Mouse (Mus musculus): Measurements from ENCODE around the gene Atf7ip. TPM values are rescaled to one million over a fixed set of nuclear protein-coding genes. Genes with fewer than 3 reads are reported as not detected.

Atf7ip gene
- polyA plus RNA-seq, 1 experiment from 2014 or later: 43.4 TPM

GRCm38 (mm10) chr6:136594541-136594940, 88.6 kb downstream of the Atf7ip start:
- no peak overlapping the region for H3K4me3 ChIP-seq (ENCODE audit: low read depth, low read length)
- no peak overlapping the region for H3K9ac ChIP-seq (ENCODE audit: low read length)
- no peaks in the 10 kb centered on the region for H3K4me1 ChIP-seq (ENCODE audit: control insufficient read depth, insufficient read depth, low read length)
- no peaks in the 10 kb centered on the region for H3K27me3 ChIP-seq (ENCODE audit: control insufficient read depth, insufficient read depth, low read length)
- H3K4me2 ChIP-seq: no peak overlapping the region
- H3K27ac ChIP-seq (ENCODE audit: low read depth, low read length): no peak overlapping the region
- H3K9me3 ChIP-seq (ENCODE audit: control insufficient read depth, low read length): no peaks in the 10 kb centered on the region
- H3K36me3 ChIP-seq (ENCODE audit: control insufficient read depth, insufficient read depth, low read length): peaks cover 16% of the 10 kb centered on the region; the same call in 1 of the 2 replicates
- no peak for ATAC-seq (ENCODE audit: low FRiP score)
- WGBS: 94% methylated on average over 4 of the region's 4 CpGs
- DNase-seq (ENCODE audit: low spot score, missing footprints): no peak

GRCm38 (mm10) chr6:136602601-136603000, 96.6 kb downstream of the Atf7ip start:
- Histone ChIP-seq H3K27me3 (ENCODE audit: control insufficient read depth, insufficient read depth, low read length) (no peaks in the 10 kb centered on the region), H3K4me1 (ENCODE audit: control insufficient read depth, insufficient read depth, low read length) (no peaks in the 10 kb centered on the region), H3K36me3 (ENCODE audit: control insufficient read depth, insufficient read depth, low read length) (peaks cover 37% of the 10 kb centered on the region), H3K9me3 (ENCODE audit: control insufficient read depth, low read length) (no peaks in the 10 kb centered on the region), H3K27ac (ENCODE audit: low read depth, low read length) (no peak overlapping the region), H3K9ac (ENCODE audit: low read length) (no peak overlapping the region), H3K4me2 (no peak overlapping the region), H3K4me3 (ENCODE audit: low read depth, low read length) (no peak overlapping the region)
- DNase-seq (ENCODE audit: low spot score, missing footprints): no peak
- 89% methylated on average over 7 of the region's 7 CpGs for WGBS
- no peak for ATAC-seq (ENCODE audit: low FRiP score)

GRCm38 (mm10) chr6:136611351-136612215, 105.6 kb downstream of the Atf7ip start:
- ATAC-seq (ENCODE audit: low FRiP score) (no peak), DNase-seq (ENCODE audit: low spot score, missing footprints) (no peak)
- Histone ChIP-seq H3K36me3 (ENCODE audit: control insufficient read depth, insufficient read depth, low read length) (peaks cover 5% of the 10 kb centered on the region), H3K9ac (ENCODE audit: low read length) (no peak overlapping the region), H3K27ac (ENCODE audit: low read depth, low read length) (no peak overlapping the region), H3K9me3 (ENCODE audit: control insufficient read depth, low read length) (no peaks in the 10 kb centered on the region), H3K4me3 (ENCODE audit: low read depth, low read length) (no peak overlapping the region), H3K27me3 (ENCODE audit: control insufficient read depth, insufficient read depth, low read length) (no peaks in the 10 kb centered on the region), H3K4me1 (ENCODE audit: control insufficient read depth, insufficient read depth, low read length) (no peaks in the 10 kb centered on the region), H3K4me2 (no peak overlapping the region)
- 96% methylated on average over 17 of the region's 17 CpGs for WGBS

- Histone ChIP-seq H3K27me3 (ENCODE audit: control insufficient read depth, insufficient read depth, low read length) (no peaks in the 10 kb centered on the region), H3K9me3 (ENCODE audit: control insufficient read depth, low read length) (no peaks in the 10 kb centered on the region), H3K9ac (ENCODE audit: low read length) (no peak overlapping the region), H3K4me1 (ENCODE audit: control insufficient read depth, insufficient read depth, low read length) (no peaks in the 10 kb centered on the region), H3K4me3 (ENCODE audit: low read depth, low read length) (no peak overlapping the region), H3K27ac (ENCODE audit: low read depth, low read length) (no peak overlapping the region), H3K4me2 (no peak overlapping the region), H3K36me3 (ENCODE audit: control insufficient read depth, insufficient read depth, low read length) (peaks cover 5% of the 10 kb centered on the region)
- ATAC-seq (ENCODE audit: low FRiP score) (no peak), DNase-seq (ENCODE audit: low spot score, missing footprints) (no peak)
- 94% methylated on average over 3 of the region's 3 CpGs for WGBS
These were observed 106.3 kb downstream of the Atf7ip start for GRCm38 (mm10) chr6:136612312-136612711.

- Histone ChIP-seq H3K27me3 (ENCODE audit: control insufficient read depth, insufficient read depth, low read length) (no peaks in the 10 kb centered on the region), H3K9ac (ENCODE audit: low read length) (no peak overlapping the region), H3K4me3 (ENCODE audit: low read depth, low read length) (no peak overlapping the region), H3K4me2 (no peak overlapping the region), H3K36me3 (ENCODE audit: control insufficient read depth, insufficient read depth, low read length) (peaks cover 2% of the 10 kb centered on the region), H3K9me3 (ENCODE audit: control insufficient read depth, low read length) (no peaks in the 10 kb centered on the region), H3K4me1 (ENCODE audit: control insufficient read depth, insufficient read depth, low read length) (no peaks in the 10 kb centered on the region), H3K27ac (ENCODE audit: low read depth, low read length) (no peak overlapping the region)
- ATAC-seq (ENCODE audit: low FRiP score) (0 out of 2 replicates have a peak, but pooled peaks have one; percentile 15), DNase-seq (ENCODE audit: low spot score, missing footprints) (no peak)
- 98% methylated on average over 3 of the region's 3 CpGs for WGBS
These were observed 108.2 kb downstream of the Atf7ip start for GRCm38 (mm10) chr6:136614156-136614555.

- peak; percentile 67 for ATAC-seq (ENCODE audit: low FRiP score)
- Histone ChIP-seq H3K9ac (ENCODE audit: low read length) (no peak overlapping the region), H3K27ac (ENCODE audit: low read depth, low read length) (no peak overlapping the region), H3K27me3 (ENCODE audit: control insufficient read depth, insufficient read depth, low read length) (no peaks in the 10 kb centered on the region), H3K4me1 (ENCODE audit: control insufficient read depth, insufficient read depth, low read length) (no peaks in the 10 kb centered on the region), H3K4me3 (ENCODE audit: low read depth, low read length) (no peak overlapping the region), H3K4me2 (no peak overlapping the region), H3K9me3 (ENCODE audit: control insufficient read depth, low read length) (no peaks in the 10 kb centered on the region), H3K36me3 (ENCODE audit: control insufficient read depth, insufficient read depth, low read length) (no peaks in the 10 kb centered on the region)
- 49% methylated on average over 17 of the region's 17 CpGs for WGBS
- DNase-seq (ENCODE audit: low spot score, missing footprints): peak; percentile 99
These were observed 114.6 kb downstream of the Atf7ip start for GRCm38 (mm10) chr6:136620361-136621139.

GRCm38 (mm10) chr6:136625421-136625820, 119.5 kb downstream of the Atf7ip start:
- Histone ChIP-seq H3K27me3 (ENCODE audit: control insufficient read depth, insufficient read depth, low read length) (no peaks in the 10 kb centered on the region), H3K9me3 (ENCODE audit: control insufficient read depth, low read length) (no peaks in the 10 kb centered on the region), H3K27ac (ENCODE audit: low read depth, low read length) (no peak overlapping the region), H3K9ac (ENCODE audit: low read length) (no peak overlapping the region), H3K4me1 (ENCODE audit: control insufficient read depth, insufficient read depth, low read length) (no peaks in the 10 kb centered on the region), H3K36me3 (ENCODE audit: control insufficient read depth, insufficient read depth, low read length) (no peaks in the 10 kb centered on the region), H3K4me2 (no peak overlapping the region), H3K4me3 (ENCODE audit: low read depth, low read length) (no peak overlapping the region)
- WGBS: 90% methylated on average over 12 of the region's 12 CpGs
- DNase-seq (ENCODE audit: low spot score, missing footprints): peak; percentile 69
- no peak for ATAC-seq (ENCODE audit: low FRiP score)

GRCm38 (mm10) chr6:136629639-136630038, 123.7 kb downstream of the Atf7ip start:
- Histone ChIP-seq H3K4me2 (no peak overlapping the region), H3K9me3 (ENCODE audit: control insufficient read depth, low read length) (no peaks in the 10 kb centered on the region), H3K4me3 (ENCODE audit: low read depth, low read length) (no peak overlapping the region), H3K36me3 (ENCODE audit: control insufficient read depth, insufficient read depth, low read length) (no peaks in the 10 kb centered on the region), H3K27me3 (ENCODE audit: control insufficient read depth, insufficient read depth, low read length) (no peaks in the 10 kb centered on the region), H3K9ac (ENCODE audit: low read length) (no peak overlapping the region), H3K4me1 (ENCODE audit: control insufficient read depth, insufficient read depth, low read length) (no peaks in the 10 kb centered on the region), H3K27ac (ENCODE audit: low read depth, low read length) (no peak overlapping the region)
- WGBS: 90% methylated on average over 5 of the region's 5 CpGs
- ATAC-seq (ENCODE audit: low FRiP score) (no peak), DNase-seq (ENCODE audit: low spot score, missing footprints) (no peak)

- no peaks in the 10 kb centered on the region for H3K4me1 ChIP-seq (ENCODE audit: control insufficient read depth, insufficient read depth, low read length)
- WGBS: 92% methylated on average over 8 of the region's 8 CpGs
- no peak overlapping the region for H3K9ac ChIP-seq (ENCODE audit: low read length)
- no peak overlapping the region for H3K4me2 ChIP-seq
- no peaks in the 10 kb centered on the region for H3K36me3 ChIP-seq (ENCODE audit: control insufficient read depth, insufficient read depth, low read length)
- no peaks in the 10 kb centered on the region for H3K9me3 ChIP-seq (ENCODE audit: control insufficient read depth, low read length)
- ATAC-seq (ENCODE audit: low FRiP score) (no peak), DNase-seq (ENCODE audit: low spot score, missing footprints) (no peak)
- H3K27ac ChIP-seq (ENCODE audit: low read depth, low read length): no peak overlapping the region
- H3K27me3 ChIP-seq (ENCODE audit: control insufficient read depth, insufficient read depth, low read length): no peaks in the 10 kb centered on the region
- H3K4me3 ChIP-seq (ENCODE audit: low read depth, low read length): no peak overlapping the region
These were observed 125.6 kb downstream of the Atf7ip start for GRCm38 (mm10) chr6:136631519-136631918.
